Mouse (Mus musculus) embryo, embryonic 9.5 days (tissue): ENCODE results near the gene 2310011J03Rik.
A peak's percentile ranks its signal among the peaks of the same experiment; 100 is the strongest.

Source experiments
- DNase-seq: peaks from one replicate; pipeline ENCODE4 v3.0.0-alpha.2; 2017; ENCODE audit errors: extremely low spot score

2310011J03Rik gene

DNA sequence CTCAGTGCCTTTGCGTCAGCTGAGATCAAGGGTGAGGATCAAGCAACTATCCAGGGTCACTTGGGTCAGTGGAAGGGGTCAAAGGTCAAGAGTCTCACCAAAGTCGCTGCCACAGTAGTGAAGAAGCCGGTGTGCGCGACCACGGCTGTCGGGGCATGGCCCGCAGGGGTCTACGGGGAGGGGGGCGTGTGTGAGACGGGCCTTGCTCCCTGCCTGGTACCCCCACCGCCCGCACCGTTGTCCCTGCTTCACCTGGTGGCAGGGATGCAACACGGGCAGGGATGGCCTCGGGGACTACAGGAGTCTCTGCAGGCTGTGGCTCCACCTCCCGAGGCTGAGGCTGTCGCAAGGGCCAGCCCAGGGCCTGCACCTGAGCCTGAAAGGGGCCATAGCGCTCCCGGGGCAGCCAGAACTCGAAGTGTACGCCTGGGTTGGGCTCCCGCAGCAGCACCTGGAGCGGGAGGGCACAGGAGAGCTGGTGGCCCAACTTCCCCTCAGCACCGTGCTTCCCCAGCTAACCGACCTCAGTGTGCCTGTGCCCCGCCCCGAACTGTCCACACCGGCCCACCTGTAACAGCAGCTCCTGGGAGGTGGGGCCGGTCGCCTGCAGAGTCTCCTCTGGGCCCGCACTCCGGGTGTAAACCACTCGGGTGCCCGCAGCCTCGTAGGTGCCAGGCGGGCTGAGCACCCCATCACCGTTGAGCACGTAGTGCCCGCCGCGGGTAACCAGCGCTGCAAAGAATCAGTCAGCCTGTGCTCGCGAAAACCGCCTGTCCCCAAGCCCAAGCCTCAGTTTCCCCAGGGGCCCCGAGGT, 21.4 kb upstream of the 2310011J03Rik start:
- DNase-seq: no peak

DNA sequence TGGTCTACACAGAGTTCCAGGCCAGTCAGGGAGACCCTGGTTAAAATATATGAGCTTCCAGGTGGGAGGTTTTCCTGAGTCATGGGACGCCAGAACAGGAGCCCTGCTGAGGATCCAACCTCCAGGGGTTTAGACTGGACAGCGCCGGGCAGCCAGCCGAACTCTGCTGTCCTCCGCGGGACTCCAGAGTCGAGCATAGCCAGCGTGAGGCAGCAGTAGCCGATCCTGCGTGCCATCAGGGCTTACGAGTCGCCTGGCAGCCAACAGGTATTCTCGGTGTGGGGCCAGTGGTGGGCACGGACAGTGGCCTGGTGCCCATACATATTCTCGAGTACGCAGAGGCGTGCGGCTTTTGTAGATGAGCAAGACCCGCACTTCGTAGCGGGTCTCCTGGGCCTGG, 20.7 kb upstream of the 2310011J03Rik start:
- no peak for DNase-seq

DNA sequence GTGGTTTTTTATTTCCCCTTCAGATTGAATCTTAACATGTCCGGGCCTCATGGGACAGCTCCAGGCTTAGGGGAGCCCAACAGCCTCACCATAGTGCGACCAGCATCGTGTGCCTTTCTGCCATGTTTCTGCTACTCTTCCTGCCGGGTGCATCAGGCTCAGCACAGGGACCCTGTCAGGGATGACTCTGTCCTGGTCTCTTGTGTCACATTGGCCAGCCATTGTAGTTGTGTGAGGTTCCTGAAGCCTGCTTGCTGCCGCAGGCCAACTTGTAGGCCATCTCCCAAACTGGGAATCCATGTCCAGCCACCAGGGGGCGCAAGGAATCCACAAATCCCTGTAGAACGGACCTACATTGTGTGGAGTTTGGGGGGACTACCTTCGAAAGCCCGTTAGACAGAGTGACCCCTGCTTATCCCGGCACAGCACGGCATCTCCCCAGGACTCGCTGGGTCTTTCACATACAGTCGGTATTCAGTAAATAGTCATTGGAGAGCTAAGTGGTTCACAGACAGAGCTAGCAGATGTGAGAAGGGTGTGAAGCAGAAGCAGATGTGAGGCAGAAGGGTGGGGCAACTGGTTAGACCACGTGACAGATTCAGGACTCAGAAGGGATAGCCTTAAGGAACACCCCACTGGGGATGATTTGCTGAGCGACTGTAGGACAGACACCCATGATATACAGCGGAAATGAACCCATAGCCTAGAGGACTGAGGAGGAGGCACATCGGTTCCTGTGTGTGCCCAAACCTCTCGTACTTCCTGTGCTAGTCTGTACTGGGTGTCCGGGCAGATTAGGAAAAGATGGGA, 19.8 kb upstream of the 2310011J03Rik start:
- DNase-seq: peak; percentile 84

DNA sequence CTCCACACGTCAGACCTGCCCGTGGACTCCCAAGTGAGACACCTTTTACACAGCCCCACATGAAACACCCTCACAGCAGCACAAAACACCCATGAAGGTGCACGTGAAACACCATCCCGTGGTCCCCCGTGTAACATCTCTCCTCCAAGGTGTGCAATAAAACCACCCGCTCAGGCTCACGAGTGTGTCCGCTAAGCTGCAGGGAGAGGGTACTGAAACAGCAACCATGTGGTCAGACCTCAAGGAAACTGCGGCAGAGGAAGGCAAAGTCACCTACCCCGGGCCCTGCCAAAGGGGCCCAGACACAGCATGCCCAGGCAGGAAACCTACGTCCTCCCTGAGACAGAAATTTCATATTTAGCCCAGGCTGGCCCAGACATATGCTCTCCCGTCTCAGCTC, 15.9 kb upstream of the 2310011J03Rik start:
- DNase-seq: no peak

DNA sequence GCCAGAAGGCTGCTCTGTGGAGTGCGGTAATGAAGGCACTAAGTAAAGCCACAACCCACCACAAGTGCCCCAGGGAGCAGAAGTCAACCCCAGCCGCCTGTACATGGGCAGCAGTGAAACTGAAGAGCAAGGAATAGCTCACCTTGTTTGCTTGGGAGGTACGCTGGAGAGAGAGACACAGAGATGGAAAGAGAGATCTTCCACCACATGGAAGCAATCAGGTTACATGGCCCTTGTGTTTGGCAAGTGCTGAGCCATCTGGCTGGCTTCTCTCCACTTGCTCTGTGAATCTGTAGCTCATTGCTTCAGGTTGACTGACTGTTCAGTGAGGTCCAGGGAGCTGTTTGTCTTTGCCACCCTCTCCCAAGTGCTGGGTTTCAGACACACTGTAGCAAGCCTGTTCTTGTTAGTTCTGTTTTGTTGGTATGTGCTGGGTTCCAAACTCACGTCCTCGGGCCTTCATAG, 12.2 kb upstream of the 2310011J03Rik start:
- DNase-seq: no peak

DNA sequence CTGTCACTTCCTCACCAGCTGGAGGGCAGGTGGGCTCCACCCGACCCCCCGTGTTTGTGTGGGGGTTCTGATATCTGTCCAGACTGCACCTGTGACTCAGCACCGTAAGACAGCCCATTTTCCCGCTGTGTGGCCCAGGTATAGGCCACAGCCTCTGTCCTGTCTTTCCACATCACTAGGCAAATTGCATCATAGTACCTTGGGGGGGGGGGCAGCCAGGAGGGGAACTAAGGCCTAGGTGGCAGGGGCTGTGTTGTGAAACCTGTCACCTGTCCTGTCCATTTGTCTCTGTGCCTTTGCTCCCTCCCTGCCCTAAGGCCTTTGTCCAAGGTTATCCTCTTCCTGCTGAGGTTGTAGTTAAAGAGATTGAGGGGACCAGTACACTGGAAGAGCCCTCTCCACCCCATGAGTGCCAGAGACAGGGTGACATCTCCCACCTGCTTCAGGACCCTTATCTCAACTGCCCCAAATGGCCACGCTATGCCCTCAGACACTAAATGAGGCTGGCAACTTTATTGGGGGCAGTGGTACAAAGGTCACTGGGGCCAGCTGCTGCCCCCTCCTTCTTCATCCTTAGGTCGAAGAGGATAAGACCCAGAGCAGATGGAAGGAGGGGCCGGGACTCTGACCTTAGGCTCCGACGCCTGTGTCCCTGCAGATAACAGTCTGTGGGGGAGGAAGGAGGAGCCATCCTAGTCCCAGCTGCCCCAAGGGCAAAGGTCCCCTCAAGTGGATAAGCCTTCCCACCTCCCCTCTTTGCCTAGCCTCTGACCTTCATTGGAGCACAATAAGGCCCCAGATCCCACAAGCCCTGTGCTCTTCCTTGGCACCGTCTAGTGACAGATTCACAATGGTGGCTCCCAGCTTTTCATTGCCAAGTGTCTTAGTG, 11.5 kb upstream of the 2310011J03Rik start:
- no peak for DNase-seq

DNA sequence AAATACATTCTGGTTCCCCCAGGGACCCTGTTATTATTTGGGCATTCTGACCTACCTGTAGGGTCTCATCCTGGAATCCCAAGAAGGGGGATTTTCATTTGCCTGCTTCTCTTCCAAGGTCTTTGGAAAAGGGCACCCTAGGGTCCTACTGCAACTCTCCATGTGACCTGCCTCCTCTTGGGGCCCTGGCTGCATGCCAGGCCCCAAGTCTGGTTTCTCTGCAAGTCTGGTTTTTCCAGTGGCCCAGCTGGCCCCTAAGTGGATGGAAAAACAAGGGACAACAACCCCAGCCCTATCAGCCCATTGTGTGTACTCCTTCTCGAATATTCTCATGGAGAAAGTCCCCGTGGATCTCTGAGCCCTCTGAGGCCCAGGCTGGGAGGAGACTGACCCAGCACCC, 10.6 kb upstream of the 2310011J03Rik start:
- no peak for DNase-seq

DNA sequence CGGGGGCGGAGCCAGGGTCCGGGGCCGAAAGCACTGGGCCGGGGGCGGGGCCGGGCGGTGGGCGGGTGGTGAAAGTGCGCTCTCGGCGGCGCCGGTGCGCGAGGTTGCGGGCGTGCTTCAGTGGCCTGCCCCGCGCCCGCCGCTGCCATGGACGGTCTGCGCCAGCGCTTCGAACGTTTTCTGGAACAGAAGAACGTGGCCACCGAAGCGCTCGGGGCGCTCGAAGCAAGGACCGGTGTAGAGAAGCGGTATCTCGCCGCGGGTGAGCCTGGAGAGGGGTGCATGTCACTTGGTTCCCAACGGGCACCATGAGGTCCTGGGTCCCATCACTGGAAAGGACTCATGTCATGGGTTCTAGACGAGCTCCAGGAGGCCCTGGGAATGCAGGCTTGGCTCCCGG, 9.7 kb upstream of the 2310011J03Rik start:
- DNase-seq: no peak

DNA sequence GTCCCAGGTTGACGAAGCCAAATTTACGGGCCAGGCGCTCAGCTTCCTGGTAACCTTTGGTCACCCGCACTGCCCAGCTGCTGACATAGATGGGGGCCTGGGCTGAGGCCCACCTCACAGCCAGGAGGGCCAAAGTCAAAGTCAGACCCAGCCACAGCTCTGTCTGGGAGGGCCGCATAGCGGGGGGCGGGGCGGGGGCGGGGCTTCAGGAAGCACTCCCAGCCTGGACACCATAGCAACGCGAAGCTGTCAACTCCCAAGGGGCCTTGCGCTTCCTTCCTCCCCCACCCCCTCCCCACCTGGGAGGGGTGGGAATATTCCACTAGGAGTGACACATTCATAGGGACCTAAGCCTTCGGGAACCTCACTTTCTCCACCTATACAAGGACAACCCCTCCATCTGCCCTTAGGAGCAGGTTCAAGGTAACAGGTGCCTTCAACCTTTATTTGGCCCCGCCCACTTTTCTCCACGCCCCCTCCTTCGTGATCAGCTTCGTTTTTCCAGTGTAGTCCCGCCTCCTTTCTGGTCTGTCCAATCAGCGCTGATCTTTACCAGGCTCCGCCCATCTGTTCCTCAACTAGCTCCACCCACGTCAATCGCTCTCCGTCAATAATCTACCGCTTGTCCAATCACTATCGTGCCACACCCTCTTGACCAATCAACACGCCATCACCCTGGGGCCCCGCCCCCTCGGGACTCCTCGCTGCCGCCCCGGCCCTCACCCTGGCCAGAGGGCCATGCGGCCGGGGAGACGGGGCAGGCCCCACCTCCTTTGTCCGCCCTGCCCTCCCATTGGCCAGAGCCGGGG, 9.1 kb upstream of the 2310011J03Rik start, which contains the start of the genes Pcsk4 and Reep6:
TSS of gene Pcsk4 (minus strand) at position 226 of the 809 bp plus-strand sequence.
TSS of gene Reep6 (plus strand) at position 681 of the 809 bp plus-strand sequence.
- peak; percentile 99 for DNase-seq

DNA sequence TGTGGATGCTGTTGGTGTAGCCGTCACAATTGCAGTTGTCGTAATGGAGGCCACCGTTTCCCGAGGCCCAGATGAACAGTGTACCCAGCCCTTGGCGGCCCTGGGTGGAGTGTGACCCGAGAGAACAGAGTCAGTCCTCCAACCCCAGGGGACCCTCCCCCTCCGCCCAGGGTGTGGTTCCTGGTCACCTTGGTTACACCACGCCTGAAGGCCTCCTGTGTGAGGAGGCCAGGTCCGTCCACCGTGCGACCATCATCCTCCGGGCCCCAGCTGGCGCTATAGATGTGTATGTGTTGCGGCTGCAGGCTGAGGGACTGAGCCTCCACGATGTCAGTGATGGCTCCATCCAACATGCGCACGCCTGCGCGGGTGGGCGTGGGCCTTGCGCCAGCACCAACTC, 4.7 kb upstream of the 2310011J03Rik start:
- DNase-seq: no peak

DNA sequence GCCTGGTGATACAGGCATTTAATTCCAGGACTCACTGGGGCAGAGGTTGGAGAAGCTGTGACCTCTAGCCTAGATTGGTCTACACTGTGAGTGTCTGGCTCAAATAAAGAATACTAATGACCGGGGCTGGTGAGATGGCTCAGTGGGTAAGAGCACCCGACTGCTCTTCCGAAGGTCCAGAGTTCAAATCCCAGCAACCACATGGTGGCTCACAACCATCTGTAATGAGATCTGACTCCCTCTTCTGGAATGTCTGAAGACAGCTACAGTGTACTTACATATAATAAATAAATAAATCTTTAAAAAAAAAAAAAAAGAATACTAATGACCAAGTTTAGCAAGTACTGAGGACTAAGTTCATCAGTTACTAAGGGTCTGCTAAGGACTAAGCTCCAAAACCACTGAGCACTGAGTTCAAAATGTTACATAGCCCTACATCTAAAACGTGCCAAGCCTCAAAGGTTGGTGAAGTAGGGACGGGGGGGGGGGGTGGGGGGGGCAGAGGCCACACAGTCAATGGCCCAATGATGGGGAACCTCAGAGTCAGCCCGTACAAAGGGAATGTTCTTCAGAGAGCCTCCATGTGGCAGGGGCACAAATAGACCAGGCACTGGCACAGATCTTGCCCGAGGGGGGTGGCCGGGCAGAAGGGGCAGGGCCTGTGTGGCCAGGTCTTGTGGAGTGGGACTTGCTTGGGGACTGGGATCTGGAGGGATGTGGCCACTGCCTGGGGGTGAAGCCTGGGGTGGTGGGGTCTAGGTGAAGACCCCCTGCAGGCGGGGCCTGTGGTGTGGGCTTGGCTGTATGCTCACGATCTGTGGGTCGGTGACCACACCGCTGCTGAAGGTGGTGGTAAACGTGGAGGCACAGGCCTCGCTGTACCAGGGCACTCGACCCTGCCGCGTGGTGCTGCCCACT, 4.0 kb upstream of the 2310011J03Rik start:
- DNase-seq: no peak

DNA sequence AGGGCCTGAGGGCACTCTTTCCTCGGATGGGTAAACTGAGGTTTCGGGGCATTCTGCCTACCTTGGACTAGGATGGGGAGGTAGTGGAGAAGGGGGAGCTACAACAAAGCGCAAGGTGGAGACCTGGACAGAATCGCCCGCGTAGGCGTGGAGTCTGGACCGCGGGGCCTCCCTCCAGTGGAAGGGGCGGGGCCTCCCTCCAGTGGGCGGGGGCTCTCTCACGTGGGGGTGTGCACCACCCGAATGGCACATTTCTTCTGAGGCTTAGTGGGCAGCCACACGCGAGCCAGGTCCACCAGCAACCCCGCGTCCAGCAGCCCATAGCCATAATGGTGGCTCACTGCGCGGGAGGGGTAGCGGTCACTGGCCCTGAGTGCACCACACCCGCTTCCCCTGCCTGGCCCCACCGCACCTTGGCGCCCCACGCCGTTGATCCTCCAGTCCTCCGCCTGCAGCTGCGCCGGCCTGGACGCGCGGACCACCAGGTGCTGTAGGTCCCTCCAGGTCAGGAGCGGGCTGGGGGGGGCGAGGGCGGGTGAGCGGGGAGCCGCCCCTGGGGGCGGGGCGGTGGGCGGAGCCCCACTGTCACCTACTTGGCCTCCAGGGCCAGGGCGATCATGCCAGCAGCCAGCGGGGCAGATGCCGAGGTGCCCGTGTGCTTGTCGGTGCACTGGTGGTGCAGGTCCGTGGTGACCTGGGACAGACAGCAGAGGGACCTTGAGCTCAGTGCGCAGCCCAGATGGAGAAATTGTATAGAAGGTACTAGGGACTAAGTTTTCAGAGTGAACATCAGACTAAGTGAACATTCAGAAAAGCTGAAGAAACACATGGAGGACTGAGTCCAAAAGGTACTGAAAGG, 3.2 kb upstream of the 2310011J03Rik start:
- peak; percentile 74 for DNase-seq

DNA sequence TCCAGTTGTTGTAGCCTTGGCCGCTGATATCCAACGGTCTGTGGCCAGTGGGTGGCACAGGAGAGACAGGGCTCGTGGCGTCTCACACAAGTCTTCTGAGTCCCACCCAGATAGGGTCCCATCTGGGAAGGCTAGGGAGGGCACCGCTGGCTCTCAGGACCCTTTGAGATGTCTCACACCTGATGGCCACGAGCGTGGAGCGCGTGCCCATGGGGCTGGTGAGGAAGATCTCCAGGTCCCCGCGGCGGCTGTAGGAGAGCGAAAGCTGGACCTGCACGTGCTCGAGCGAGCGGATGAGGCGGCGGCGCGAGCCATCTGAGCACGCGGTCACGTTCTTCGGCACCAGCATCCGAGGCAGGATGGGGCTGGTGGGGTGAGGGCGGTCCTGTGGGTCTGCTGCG, 2.5 kb upstream of the 2310011J03Rik start:
- DNase-seq: peak; percentile 52

DNA sequence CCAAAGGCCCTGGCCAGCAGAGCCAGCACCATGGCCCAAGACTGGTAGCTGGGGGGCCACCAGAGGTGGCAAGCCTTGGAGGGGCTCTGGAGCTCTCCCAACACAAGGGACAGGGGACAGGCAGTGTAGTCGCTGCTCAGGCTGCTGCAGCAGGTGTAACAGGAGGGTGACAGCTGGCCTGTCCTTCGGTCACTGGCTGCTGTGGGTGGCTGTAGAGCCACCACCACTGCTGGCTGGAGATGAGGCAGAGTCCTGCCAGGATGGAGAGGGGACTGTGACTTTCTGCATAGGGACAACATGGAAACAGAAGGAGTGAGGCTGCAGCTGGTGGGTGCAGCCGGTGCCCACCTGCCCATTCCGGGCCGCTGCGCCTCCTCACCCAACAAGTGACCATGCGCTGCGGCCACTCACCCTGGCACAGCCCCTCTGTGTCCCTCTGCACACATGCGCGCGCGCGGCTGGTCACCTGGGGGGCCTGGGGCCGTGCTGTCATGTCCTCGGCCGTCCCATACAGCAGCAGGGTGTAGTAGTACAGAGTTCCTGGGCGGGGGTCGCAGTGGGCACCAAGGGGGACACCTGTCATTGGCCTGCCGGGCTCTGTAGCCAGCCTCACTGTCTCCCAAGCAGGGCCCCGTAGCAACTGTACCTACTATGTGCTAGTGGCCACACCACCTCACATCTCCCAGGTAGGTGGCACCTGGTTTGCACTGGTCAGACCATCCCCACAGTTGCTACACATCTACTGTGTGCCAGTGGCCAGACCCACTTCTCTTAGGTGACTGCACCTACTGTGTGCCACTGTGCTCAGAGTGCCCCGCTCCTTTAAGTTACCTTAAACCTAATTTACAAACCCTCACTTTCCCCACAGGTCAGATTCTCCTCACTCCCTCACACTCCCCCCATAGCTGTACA, 1.6 kb upstream of the 2310011J03Rik start:
- DNase-seq: no peak

DNA sequence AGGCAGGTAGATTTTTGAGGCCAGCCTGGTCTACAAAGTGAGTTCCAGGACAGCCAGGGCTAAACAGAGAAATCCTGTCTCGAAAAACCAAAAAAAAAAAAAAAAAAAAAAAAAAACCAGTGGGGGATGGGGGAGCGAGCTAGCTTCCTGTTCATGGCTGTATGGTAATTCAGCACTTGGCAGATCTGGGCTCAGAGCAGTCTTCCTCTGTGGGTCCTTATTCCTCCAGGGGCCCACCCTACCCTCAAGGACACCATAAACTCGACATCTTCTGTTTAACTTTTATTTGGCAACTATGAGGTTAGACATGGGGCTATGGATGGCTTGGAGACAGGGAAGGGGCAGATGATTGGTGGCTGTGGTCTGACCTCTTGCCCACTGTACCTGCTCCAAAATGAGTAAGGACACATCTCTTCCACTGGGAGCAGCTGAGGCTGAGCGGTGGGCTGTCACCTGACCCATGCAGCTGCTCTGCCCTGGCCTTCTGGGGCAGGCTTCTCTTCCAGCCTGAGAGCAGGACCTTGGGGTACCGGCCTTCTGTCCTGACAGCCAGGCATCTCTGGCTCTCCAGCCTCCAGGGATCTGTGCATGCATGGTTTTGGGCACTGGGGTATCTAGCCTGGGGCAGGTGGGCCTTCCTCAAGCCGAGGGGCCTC, 805 bp upstream of the 2310011J03Rik start:
- DNase-seq: no peak

DNA sequence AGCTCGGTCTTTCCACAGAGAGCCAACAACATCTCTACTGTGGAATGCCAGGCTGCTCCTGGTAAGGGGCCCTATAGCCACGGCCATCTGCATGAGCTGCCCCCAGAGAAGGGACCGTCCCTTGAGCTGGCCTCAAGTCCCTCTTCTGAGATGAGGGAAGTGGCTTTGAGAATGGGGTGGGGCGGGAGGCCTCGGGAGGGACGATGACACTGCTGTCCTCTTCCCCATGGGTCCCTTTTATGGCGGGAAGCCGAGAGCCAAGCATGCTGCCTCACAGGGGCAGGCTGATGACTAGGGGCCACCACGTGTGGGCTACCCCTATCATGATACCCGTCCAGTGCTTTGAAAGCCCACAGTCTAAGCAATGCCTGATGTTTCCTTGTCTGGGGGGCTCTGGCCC, 3.3 kb downstream of the 2310011J03Rik start:
- DNase-seq: no peak

DNA sequence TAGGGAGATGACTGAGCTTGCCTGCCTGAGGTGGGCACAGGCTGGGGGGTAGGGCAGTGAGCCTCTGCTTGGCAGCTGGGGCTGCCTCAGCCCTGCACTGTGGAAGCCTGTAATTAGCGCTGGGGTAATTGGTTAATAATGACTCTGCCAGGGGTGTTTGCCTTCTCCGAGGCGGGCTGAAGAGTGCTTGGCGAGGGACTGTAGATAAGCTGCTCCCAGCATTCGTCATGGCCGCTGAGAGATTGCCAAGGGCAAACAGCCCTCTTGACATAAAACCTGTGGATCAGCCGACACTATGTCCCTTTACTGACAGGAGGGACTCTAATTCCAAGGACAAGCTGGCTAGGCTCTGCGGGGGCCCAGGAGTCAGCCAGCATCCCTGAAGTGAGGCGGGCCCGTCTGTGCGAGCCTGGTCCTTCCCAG, 4.0 kb downstream of the 2310011J03Rik start:
- DNase-seq: no peak
